Mouse (Mus musculus) midbrain, postnatal 0 days (tissue): ENCODE measurements around the gene Dnajb6. TPM values are rescaled to one million over a fixed set of nuclear protein-coding genes. Genes with fewer than 3 reads are reported as not detected.

ENCODE experiments used
- ATAC-seq: fragments of 200-750 bp; cut with Nextera tagmentation; 2 replicates; pipeline ENCODE4 v1.8.0; 2017; ENCODE audit warnings: moderate number of reproducible peaks, mild to moderate bottlenecking, moderate TSS enrichment, moderate library complexity; ENCODE audit not compliant: low FRiP score
- DNase-seq: peaks from one replicate; pipeline ENCODE4 v3.0.0-alpha.2; 2015; ENCODE audit warnings: low spot score
- H3K27ac ChIP-seq: fragments of 300-500 bp; sonication (generic); 2 replicates; pipeline ENCODE4 v1.5.1; 2014; ENCODE audit warnings: low read depth, mild to moderate bottlenecking, low read length, mixed read lengths
- H3K27me3 ChIP-seq: fragments of 300-500 bp; sonication (generic); 2 replicates; pipeline ENCODE4 v1.6.1; 2014; ENCODE audit warnings: low read length, control low read depth, mixed read lengths; ENCODE audit not compliant: insufficient read depth
- H3K36me3 ChIP-seq: fragments of 300-500 bp; sonication (generic); 2 replicates; pipeline ENCODE4 v1.6.1; 2014; ENCODE audit warnings: low read length, control low read depth, mixed read lengths; ENCODE audit not compliant: insufficient read depth
- H3K4me1 ChIP-seq: fragments of 300-500 bp; sonication (generic); 2 replicates; pipeline ENCODE4 v1.6.1; 2014; ENCODE audit warnings: mild to moderate bottlenecking, control low read depth, antibody characterized with exemption, low read length, mixed read lengths; ENCODE audit not compliant: insufficient read depth
- H3K4me2 ChIP-seq: fragments of 300-500 bp; sonication (generic); 2 replicates; pipeline ENCODE4 v1.6.1; 2014; ENCODE audit warnings: low read depth, mild to moderate bottlenecking, low read length, mixed read lengths; ENCODE audit not compliant: poor library complexity, severe bottlenecking
- H3K4me3 ChIP-seq: fragments of 300-500 bp; sonication (generic); 2 replicates; pipeline ENCODE4 v1.5.1; 2014; ENCODE audit warnings: low read depth, mild to moderate bottlenecking, low read length, moderate library complexity
- H3K9ac ChIP-seq: fragments of 300-500 bp; sonication (generic); replicated peaks from 2 replicates; pipeline ENCODE4 v1.6.1; 2014; ENCODE audit warnings: mild to moderate bottlenecking, low read length, moderate library complexity, mixed read lengths; ENCODE audit not compliant: poor library complexity, severe bottlenecking
- H3K9me3 ChIP-seq: fragments of 300-500 bp; sonication (generic); 2 replicates; pipeline ENCODE4 v1.6.1; 2016; ENCODE audit warnings: low read length, control low read depth
- CTCF ChIP-seq: IDR thresholded peaks from 2 replicates; pipeline ENCODE4 v1.5.1; 2016; ENCODE audit warnings: antibody characterized with exemption, mild to moderate bottlenecking
- WGBS: fragments of 180-500 bp; shearing (Covaris S2); extraction: QIAGEN DNeasy Blood & Tissue Kit; methylation state at CpG from one replicate; pipeline ENCODE4 v1.1.7; 2014; 5-methylcytosine and 5-hydroxymethylcytosine counted together
- polyA plus RNA-seq: library from polyadenylated mRNA; unstranded; fragments of >200 nt; fragmentation: Nextera tagmentation; extraction: Ambion mirVana; gene quantifications from 2 replicates; pipeline ENCODE4 v1.2.1, GENCODE M21; 2015
- total RNA-seq: library from RNA; depleted of rRNA; stranded (reverse); fragments of >200 nt; gene quantifications from 2 replicates; pipeline ENCODE4 v1.2.3, GENCODE M21; 2014; rRNA removed

Dnajb6 gene
- 183 and 253 TPM in 2 replicates for total RNA-seq
- polyA plus RNA-seq, result 347 and 362 TPM in 2 replicates

- WGBS, result under 1% methylated on average over 46 of the region's 46 CpGs
- no peaks in the 10 kb centered on the region for H3K9me3 ChIP-seq
- DNase-seq, result peak; percentile 97
- peak within 1 kb of the TSS; percentile 96 for H3K27ac ChIP-seq
- H3K27me3 ChIP-seq, result no peaks in the 10 kb centered on the region
- H3K4me3 ChIP-seq, result peak within 1 kb of the TSS; percentile 79
- no peak; the same call in 1 of the 2 replicates for TF ChIP-seq CTCF
- H3K4me1 ChIP-seq, result peaks cover 6% of the 10 kb centered on the region; the same call in 1 of the 2 replicates
- no peaks in the 10 kb centered on the region for H3K36me3 ChIP-seq
- ATAC-seq, result peak; percentile 96
- H3K4me2 ChIP-seq, result peak within 1 kb of the TSS; percentile 87
- H3K9ac ChIP-seq, result peak within 1 kb of the TSS; percentile 90
Observed at GRCm38 (mm10) chr5:29735557-29736061, at the start of gene Dnajb6, which contains the start of gene Gm5129. Dnajb6 (plus strand) TSS chr5:29735688. Gm5129 (minus strand) TSS chr5:29735936.

GRCm38 (mm10) chr5:29687671-29688070, 47.8 kb upstream of the Dnajb6 start:
- no peak for ATAC-seq

GRCm38 (mm10) chr5:29688352-29688751, 47.1 kb upstream of the Dnajb6 start:
- Histone ChIP-seq H3K4me2 (no peak overlapping the region), H3K9ac (no peak overlapping the region), H3K27ac (no peak overlapping the region), H3K4me3 (no peak overlapping the region), H3K36me3 (no peaks in the 10 kb centered on the region), H3K9me3 (no peaks in the 10 kb centered on the region), H3K27me3 (no peaks in the 10 kb centered on the region), H3K4me1 (no peaks in the 10 kb centered on the region)
- WGBS, result 65% methylated on average over 7 of the region's 7 CpGs
- no peak for DNase-seq
- ATAC-seq, result no peak
- TF ChIP-seq CTCF, result no peak

More at GRCm38 (mm10) chr5:29687671-29688070, 47.8 kb upstream of the Dnajb6 start:
- DNase-seq, result peak; percentile 57
- H3K36me3 ChIP-seq, result no peaks in the 10 kb centered on the region
- no peaks in the 10 kb centered on the region for H3K9me3 ChIP-seq
- no peak overlapping the region for H3K4me3 ChIP-seq
- H3K27me3 ChIP-seq, result no peaks in the 10 kb centered on the region
- no peak overlapping the region for H3K4me2 ChIP-seq
- no peak overlapping the region for H3K9ac ChIP-seq
- no peaks in the 10 kb centered on the region for H3K4me1 ChIP-seq
- 49% methylated on average over 3 of the region's 3 CpGs for whole genome bisulfite sequencing
- H3K27ac ChIP-seq, result no peak overlapping the region
- peak; percentile 78 for TF ChIP-seq CTCF

- Histone ChIP-seq H3K4me3 (no peak overlapping the region), H3K36me3 (no peaks in the 10 kb centered on the region), H3K27me3 (no peaks in the 10 kb centered on the region), H3K9ac (no peak overlapping the region), H3K27ac (no peak overlapping the region), H3K9me3 (no peaks in the 10 kb centered on the region), H3K4me1 (no peaks in the 10 kb centered on the region), H3K4me2 (no peak overlapping the region)
- 83% methylated on average over 4 of the region's 4 CpGs for WGBS
- DNase-seq (no peak), ATAC-seq (no peak)
- no peak for TF ChIP-seq CTCF
Observed at GRCm38 (mm10) chr5:29698493-29698892, 37.0 kb upstream of the Dnajb6 start.

GRCm38 (mm10) chr5:29699520-29700202, 35.8 kb upstream of the Dnajb6 start:
- 80% methylated on average over 2 of the region's 2 CpGs for WGBS
- no peak for ATAC-seq
- no peak for DNase-seq
- no peak overlapping the region for H3K4me3 ChIP-seq
- no peak overlapping the region for H3K27ac ChIP-seq
- no peaks in the 10 kb centered on the region for H3K4me1 ChIP-seq
- TF ChIP-seq CTCF, result no peak
- H3K27me3 ChIP-seq, result no peaks in the 10 kb centered on the region
- H3K36me3 ChIP-seq, result no peaks in the 10 kb centered on the region
- H3K9ac ChIP-seq, result no peak overlapping the region
- no peak overlapping the region for H3K4me2 ChIP-seq
- H3K9me3 ChIP-seq, result no peaks in the 10 kb centered on the region

GRCm38 (mm10) chr5:29707241-29707640, 28.2 kb upstream of the Dnajb6 start:
- Histone ChIP-seq H3K27ac (no peak overlapping the region), H3K4me1 (no peaks in the 10 kb centered on the region), H3K36me3 (no peaks in the 10 kb centered on the region), H3K27me3 (no peaks in the 10 kb centered on the region), H3K4me2 (no peak overlapping the region), H3K9me3 (no peaks in the 10 kb centered on the region), H3K4me3 (no peak overlapping the region), H3K9ac (no peak overlapping the region)
- 88% methylated on average over 4 of the region's 4 CpGs for WGBS
- no peak for TF ChIP-seq CTCF
- DNase-seq (no peak), ATAC-seq (no peak)
